Mouse (Mus musculus) MEL (cell line): ENCODE measurements around the gene Asb17. TPM values are rescaled to one million over a fixed set of nuclear protein-coding genes. Genes with fewer than 3 reads are reported as not detected.

Experiments
- DNase-seq: peaks from one replicate; pipeline ENCODE4 v3.0.0; 2011; ENCODE audit warnings: low read depth, low spot score
- H3K27ac ChIP-seq: 2 replicates; pipeline ENCODE4 v1.5.1; 2012; ENCODE audit warnings: low read depth, mild to moderate bottlenecking, control low read depth, low read length, moderate library complexity; ENCODE audit not compliant: control insufficient read depth
- H3K27me3 ChIP-seq, 2 experiments: fragments of 150-350 bp in 1 of 2; sonication (generic) in 1 of 2; 2 replicates each; pipeline ENCODE4 v1.6.1; 2012; ENCODE audit warnings: low read length in 2 of 2, mild to moderate bottlenecking in 2 of 2, improper control_type of control experiment in 1 of 2, moderate library complexity in 1 of 2; ENCODE audit not compliant: insufficient read depth in 2 of 2, control insufficient read depth in 1 of 2
- H3K36me3 ChIP-seq, 2 experiments: 2 replicates each; pipeline ENCODE4 v1.6.1; 2012 to 2014; ENCODE audit warnings: low read length in 2 of 2, improper control_type of control experiment in 1 of 2, inconsistent platforms in 1 of 2, mild to moderate bottlenecking in 1 of 2; ENCODE audit not compliant: insufficient read depth in 2 of 2, control insufficient read depth in 1 of 2
- H3K4me1 ChIP-seq, 2 experiments: fragments of 150-350 bp in 1 of 2; sonication (generic) in 1 of 2; 2 replicates each; pipeline ENCODE4 v1.6.1; 2012; ENCODE audit warnings: low read length in 2 of 2, improper control_type of control experiment in 1 of 2, mild to moderate bottlenecking in 1 of 2; ENCODE audit not compliant: insufficient read depth in 2 of 2, control insufficient read depth in 1 of 2
- H3K4me3 ChIP-seq, 2 experiments: fragments of 150-350 bp in 1 of 2; sonication (generic) in 1 of 2; 2 replicates each; pipeline ENCODE4 v1.5.1; 2012; ENCODE audit warnings: low read depth in 2 of 2, low read length in 2 of 2, mild to moderate bottlenecking in 2 of 2, moderate library complexity in 2 of 2, control low read depth in 1 of 2, improper control_type of control experiment in 1 of 2; ENCODE audit not compliant: control insufficient read depth in 1 of 2, insufficient read depth in 1 of 2
- H3K79me2 ChIP-seq: 2 replicates; pipeline ENCODE4 v1.6.1; 2012; ENCODE audit warnings: mild to moderate bottlenecking, low read length, moderate library complexity; ENCODE audit not compliant: control insufficient read depth, poor library complexity, insufficient read depth
- H3K9ac ChIP-seq: 2 replicates; pipeline ENCODE4 v1.6.1; 2012; ENCODE audit warnings: low read depth, mild to moderate bottlenecking, control low read depth, low read length, moderate library complexity; ENCODE audit not compliant: control insufficient read depth, poor library complexity, severe bottlenecking
- H3K9me3 ChIP-seq: fragments of 150-350 bp; sonication (generic); replicated peaks from 2 replicates; pipeline ENCODE4 v1.6.1; 2012; ENCODE audit warnings: mild to moderate bottlenecking, low read length, improper control_type of control experiment, moderate library complexity; ENCODE audit not compliant: insufficient read depth
- BHLHE40 ChIP-seq: IDR thresholded peaks from 2 replicates; pipeline ENCODE4 v1.6.1; 2012; ENCODE audit warnings: low read depth, mild to moderate bottlenecking, inconsistent platforms, low read length, improper control_type of control experiment, borderline replicate concordance
- CHD1 ChIP-seq: IDR thresholded peaks from 2 replicates; pipeline ENCODE4 v1.6.1; 2012; ENCODE audit warnings: low read depth, mild to moderate bottlenecking, inconsistent platforms, low read length, improper control_type of control experiment
- CTCF ChIP-seq, 3 experiments: IDR thresholded peaks in 2 of 3; conservative IDR thresholded peaks in 1 of 3; 2 replicates each; pipeline ENCODE4 v1.5.1; 2011 to 2012; ENCODE audit warnings: low read length in 3 of 3, low read depth in 2 of 3, mild to moderate bottlenecking in 2 of 3, improper control_type of control experiment in 1 of 3, inconsistent platforms in 1 of 3, mixed read lengths in 1 of 3, moderate library complexity in 1 of 3; ENCODE audit not compliant: control insufficient read depth in 1 of 3, insufficient read depth in 1 of 3, poor library complexity in 1 of 3, severe bottlenecking in 1 of 3
- E2F4 ChIP-seq: IDR thresholded peaks from 2 replicates; pipeline ENCODE4 v1.6.1; 2011; ENCODE audit warnings: low read depth, low read length, improper control_type of control experiment, borderline replicate concordance
- ELF1 ChIP-seq: IDR thresholded peaks from 2 replicates; pipeline ENCODE4 v1.6.1; 2014; ENCODE audit warnings: low read depth, mild to moderate bottlenecking, inconsistent platforms, low read length, improper control_type of control experiment, moderate library complexity
- EP300 ChIP-seq, 2 experiments: IDR thresholded peaks; 2 replicates each; pipeline ENCODE4 v1.6.1; 2011; ENCODE audit warnings: improper control_type of control experiment in 2 of 2, low read length in 2 of 2, low read depth in 1 of 2, mild to moderate bottlenecking in 1 of 2
- ETS1 ChIP-seq: IDR thresholded peaks from 2 replicates; pipeline ENCODE4 v1.6.1; 2012; ENCODE audit warnings: low read depth, mild to moderate bottlenecking, inconsistent platforms, low read length, improper control_type of control experiment, moderate library complexity
- GABPA ChIP-seq: IDR thresholded peaks from 2 replicates; pipeline ENCODE4 v1.6.1; 2012; ENCODE audit warnings: low read depth, mild to moderate bottlenecking, inconsistent platforms, low read length, improper control_type of control experiment, moderate library complexity
- GATA1 ChIP-seq: IDR thresholded peaks from 2 replicates; pipeline ENCODE4 v1.6.1; 2011; ENCODE audit warnings: low read depth, low read length, improper control_type of control experiment
- HCFC1 ChIP-seq: IDR thresholded peaks from 2 replicates; pipeline ENCODE4 v1.6.1; 2012; ENCODE audit warnings: low read depth, mild to moderate bottlenecking, inconsistent platforms, low read length, improper control_type of control experiment, moderate library complexity
- JUND ChIP-seq: IDR thresholded peaks from 2 replicates; pipeline ENCODE4 v1.6.1; 2011; ENCODE audit warnings: low read depth, mild to moderate bottlenecking, improper control_type of control experiment, low read length
- KAT2A ChIP-seq: conservative IDR thresholded peaks from 2 replicates; pipeline ENCODE4 v1.6.1; 2012; ENCODE audit warnings: low read depth, low read length, improper control_type of control experiment, inconsistent platforms
- MAFK ChIP-seq: IDR thresholded peaks from 2 replicates; pipeline ENCODE4 v1.6.1; 2011; ENCODE audit warnings: low read depth, mild to moderate bottlenecking, low read length, improper control_type of control experiment, borderline replicate concordance
- MAX ChIP-seq: IDR thresholded peaks from 2 replicates; pipeline ENCODE4 v1.6.1; 2011; ENCODE audit warnings: low read length, improper control_type of control experiment
- MAZ ChIP-seq: IDR thresholded peaks from 2 replicates; pipeline ENCODE4 v1.6.1; 2012; ENCODE audit warnings: low read depth, mild to moderate bottlenecking, inconsistent platforms, low read length, improper control_type of control experiment
- MEF2A ChIP-seq: IDR thresholded peaks from 2 replicates; pipeline ENCODE4 v1.6.1; 2014; ENCODE audit warnings: low read depth, mild to moderate bottlenecking, inconsistent platforms, low read length, improper control_type of control experiment; ENCODE audit not compliant: poor library complexity, insufficient replicate concordance, severe bottlenecking; ENCODE audit errors: extremely low read depth
- MXI1 ChIP-seq: IDR thresholded peaks from 2 replicates; pipeline ENCODE4 v1.6.1; 2011; ENCODE audit warnings: mild to moderate bottlenecking, low read depth, low read length, improper control_type of control experiment
- MYB ChIP-seq: IDR thresholded peaks from 2 replicates; pipeline ENCODE4 v1.6.1; 2011; ENCODE audit warnings: mild to moderate bottlenecking, low read depth, low read length, improper control_type of control experiment
- MYC ChIP-seq: IDR thresholded peaks from 2 replicates; pipeline ENCODE4 v1.6.1; 2011; ENCODE audit warnings: low read depth, mild to moderate bottlenecking, low read length, improper control_type of control experiment, moderate library complexity
- NELFE ChIP-seq: IDR thresholded peaks from 2 replicates; pipeline ENCODE4 v1.6.1; 2011; ENCODE audit warnings: low read depth, low read length, improper control_type of control experiment
- POLR2A ChIP-seq, 2 experiments: IDR thresholded peaks; 2 replicates each; pipeline ENCODE4 v1.6.1; 2011 to 2012; ENCODE audit warnings: low read length in 2 of 2, mild to moderate bottlenecking in 2 of 2, control low read depth in 1 of 2, improper control_type of control experiment in 1 of 2, low read depth in 1 of 2, moderate library complexity in 1 of 2; ENCODE audit not compliant: control insufficient read depth in 1 of 2, insufficient read depth in 1 of 2, poor library complexity in 1 of 2
- POLR2AphosphoS2 ChIP-seq: IDR thresholded peaks from 2 replicates; pipeline ENCODE4 v1.6.1; 2011; ENCODE audit warnings: low read length, improper control_type of control experiment
- POLR2AphosphoS5 ChIP-seq: IDR thresholded peaks from 2 replicates; pipeline ENCODE4 v1.6.1; 2012; ENCODE audit warnings: low read depth, borderline replicate concordance, mild to moderate bottlenecking, inconsistent platforms, low read length, moderate library complexity, mixed read lengths
- RAD21 ChIP-seq: IDR thresholded peaks from 2 replicates; pipeline ENCODE4 v1.6.1; 2011; ENCODE audit warnings: mild to moderate bottlenecking, low read depth, low read length, improper control_type of control experiment
- RCOR1 ChIP-seq: IDR thresholded peaks from 2 replicates; pipeline ENCODE4 v1.6.1; 2012; ENCODE audit warnings: low read depth, mild to moderate bottlenecking, inconsistent platforms, low read length, improper control_type of control experiment
- SIN3A ChIP-seq: IDR thresholded peaks from 2 replicates; pipeline ENCODE4 v1.6.1; 2012; ENCODE audit warnings: low read length, improper control_type of control experiment, inconsistent platforms
- SMC3 ChIP-seq: IDR thresholded peaks from 2 replicates; pipeline ENCODE4 v1.6.1; 2011; ENCODE audit warnings: low read depth, low read length, improper control_type of control experiment
- TBP ChIP-seq: IDR thresholded peaks from 2 replicates; pipeline ENCODE4 v1.8.0; 2011; ENCODE audit warnings: low read depth, low read length, improper control_type of control experiment
- TCF12 ChIP-seq: IDR thresholded peaks from 2 replicates; pipeline ENCODE4 v1.6.1; 2014; ENCODE audit warnings: low read depth, mild to moderate bottlenecking, inconsistent platforms, low read length, improper control_type of control experiment, moderate library complexity
- UBTF ChIP-seq: IDR thresholded peaks from 2 replicates; pipeline ENCODE4 v1.6.1; 2012; ENCODE audit warnings: low read depth, mild to moderate bottlenecking, inconsistent platforms, low read length, improper control_type of control experiment, moderate library complexity, borderline replicate concordance; ENCODE audit not compliant: insufficient read depth
- USF1 ChIP-seq: IDR thresholded peaks from 2 replicates; pipeline ENCODE4 v1.6.1; 2014; ENCODE audit warnings: low read depth, mild to moderate bottlenecking, inconsistent platforms, low read length, improper control_type of control experiment, moderate library complexity
- USF2 ChIP-seq, 2 experiments: IDR thresholded peaks; 2 replicates each; pipeline ENCODE4 v1.6.1; 2011 to 2012; ENCODE audit warnings: improper control_type of control experiment in 2 of 2, low read length in 2 of 2, borderline replicate concordance in 1 of 2, inconsistent platforms in 1 of 2, low read depth in 1 of 2, mild to moderate bottlenecking in 1 of 2; ENCODE audit not compliant: insufficient read depth in 1 of 2
- ZC3H11A ChIP-seq: IDR thresholded peaks from 2 replicates; pipeline ENCODE4 v1.6.1; 2012; ENCODE audit warnings: low read depth, mild to moderate bottlenecking, inconsistent platforms, low read length, improper control_type of control experiment
- ZMIZ1 ChIP-seq: IDR thresholded peaks from 2 replicates; pipeline ENCODE4 v1.6.1; 2012; ENCODE audit warnings: low read depth, mild to moderate bottlenecking, inconsistent platforms, low read length, improper control_type of control experiment, moderate library complexity
- ZNF384 ChIP-seq: IDR thresholded peaks from 2 replicates; pipeline ENCODE4 v1.6.1; 2012; ENCODE audit warnings: low read depth, mild to moderate bottlenecking, inconsistent platforms, low read length, improper control_type of control experiment
- polyA plus RNA-seq, 2 experiments: library from polyadenylated mRNA; stranded (reverse) in 1 of 2; unstranded in 1 of 2; fragments of >175 nt in 1 of 2; fragments of >200 nt in 1 of 2; gene quantifications; 2 replicates each; pipeline versions ENCODE4 v1.2.1 to v1.2.4; 2012; ENCODE audit warnings: low replicate concordance in 2 of 2, low read depth in 1 of 2; ENCODE audit not compliant: insufficient read length in 2 of 2, insufficient read depth in 1 of 2, missing spikeins in 1 of 2
- total RNA-seq: library from RNA; depleted of rRNA; stranded (reverse); fragments of 300-350 nt; gene quantifications from 2 replicates; pipeline ENCODE4 v1.2.3, GENCODE M21; 2012

The Asb17 gene
- total and polyA plus RNA-seq, 3 experiments, result 5.7 to 9.7 TPM; not detected in 1

GRCm38 (mm10) chr3:153835455-153836086 is 8.4 kb upstream of the Asb17 start:
- peak; percentile 90 for DNase-seq
- Histone ChIP-seq H3K27ac (no peak overlapping the region), H3K9me3 (no peaks in the 10 kb centered on the region), H3K4me1 (peaks cover 3 to 45% of the 10 kb centered on the region in 2 experiments; a peak in 3 of 4 replicates), H3K4me3 (peak overlapping the region; percentile 38 to 39; a peak in 2 of 4 replicates), H3K36me3 (peaks cover 0 to 24% of the 10 kb centered on the region in 2 experiments; a peak in 2 of 4 replicates), H3K9ac (peak overlapping the region; percentile 57), H3K27me3 (no peaks in the 10 kb centered on the region), H3K79me2 (no peaks in the 10 kb centered on the region; the same call in 1 of the 2 replicates)
- TF ChIP-seq RCOR1 (peak; percentile 50; the same call in 1 of the 2 replicates), MYB (no peak), MAZ (peak; percentile 53; the same call in 1 of the 2 replicates), USF2 (IDR thresholded peaks at IDR 0.05; ENCODE audit: borderline replicate concordance in 1 of 2, insufficient read depth in 1 of 2, low read depth in 1 of 2, low read length in 2 of 2) (no peak), ELF1 (no peak), BHLHE40 (no peak), ZNF384 (no peak), MAFK (no peak), KAT2A (no peak), MEF2A (no peak), ZMIZ1 (no peak), MXI1 (no peak), POLR2AphosphoS5 (no peak), ZC3H11A (peak; percentile 51), MAX (no peak), POLR2A (IDR thresholded peaks at IDR 0.05; ENCODE audit: control insufficient read depth in 1 of 2, insufficient read depth in 1 of 2, low read depth in 1 of 2, low read length in 2 of 2, poor library complexity in 1 of 2) (no peak), TBP (no peak), USF1 (no peak), CTCF (IDR thresholded peaks at IDR 0.05 in 2 of 3, conservative IDR thresholded peaks at IDR 0.05 in 1 of 3; ENCODE audit: control insufficient read depth in 1 of 3, insufficient read depth in 1 of 3, low read depth in 2 of 3, low read length in 3 of 3, poor library complexity in 1 of 3, severe bottlenecking in 1 of 3) (peak; percentile 93 to 98 (median 96)), SIN3A (0 out of 2 replicates have a peak, but pooled peaks have one; percentile 18), SMC3 (peak; percentile 68), GABPA (no peak), UBTF (no peak), TCF12 (no peak), RAD21 (peak; percentile 60), NELFE (no peak; the same call in 1 of the 2 replicates), E2F4 (no peak), JUND (no peak), ETS1 (peak; percentile 32; the same call in 1 of the 2 replicates), HCFC1 (no peak), GATA1 (peak; percentile 67), CHD1 (no peak), EP300 (IDR thresholded peaks at IDR 0.05; ENCODE audit: low read depth in 1 of 2, low read length in 2 of 2) (peak; percentile 28 to 51; a peak in 2 of 4 replicates), POLR2AphosphoS2 (no peak), MYC (0 out of 2 replicates have a peak, but pooled peaks have one; percentile 38)
